Mouse (Mus musculus): ENCODE measurements around the gene Ppp2r3d.

Gene Ppp2r3d

GRCm38 (mm10) chr9:124411553-124411952 lies 65.1 kb downstream of the Ppp2r3d start:
- no peak for DNase-seq (ENCODE audit: low read depth)

GRCm38 (mm10) chr9:124408564-124408963 lies 68.1 kb downstream of the Ppp2r3d start:
- no peak for DNase-seq (ENCODE audit: low read depth)

Measured in induced T-regulatory cell, adult 2 months (primary cell).